Mouse (Mus musculus) embryonic stem cell, embryonic (primary cell): Measurements from ENCODE around the gene Rbbp8nl.

ENCODE experiments used
- CTCF ChIA-PET, 4 experiments: fragments of 300-600 bp in 2 of 4; fragments of 350-600 bp in 2 of 4; sonication (Branson Sonifier 250); formaldehyde crosslinking; loops; one replicate each; lab custom pipeline; 2022; ENCODE audit warnings: inconsistent platforms in 2 of 4; lab: Charles Lee
- POLR2A ChIA-PET, 4 experiments: fragments of 300-600 bp in 2 of 4; fragments of 350-600 bp in 2 of 4; sonication (Branson Sonifier 250); formaldehyde crosslinking; loops; one replicate each; lab custom pipeline; 2022; ENCODE audit warnings: antibody characterized with exemption in 4 of 4, inconsistent platforms in 1 of 4; lab: Charles Lee

Gene Rbbp8nl

GRCm38 (mm10) chr2:180272884-180273321, 16.8 kb downstream of the Rbbp8nl start:
- CTCF ChIA-PET, result interaction anchor here (0.6 to 2.3 kb wide), 14 partner anchors 11 to 723 kb away, joined by 3 to 9 read pairs (median 4); no protein-coding TSS in a partner anchor
- POLR2A ChIA-PET, result interaction anchor here (0.6 to 10.3 kb wide), 22 partner anchors 11 to 382 kb away, joined by 3 to 268 read pairs (median 4); partner anchors contain the start of genes Rps21 (in 4 of the 4), Lsm14b (in 1 of the 4), Rbbp8nl (in 1 of the 4) and Slco4a1 (in 1 of the 4)

GRCm38 (mm10) chr2:180271804-180272395, 17.8 kb downstream of the Rbbp8nl start:
- ChIA-PET POLR2A (interaction anchor here (0.5 to 10.3 kb wide), 30 partner anchors 9 to 438 kb away, joined by 3 to 268 read pairs (median 3); partner anchors contain the start of genes Rps21 (in 4 of the 4), Rbbp8nl (in 2 of the 4), Dido1 (in 1 of the 4) and Gid8 (in 1 of the 4)), CTCF (interaction anchor here in 3 of 4 experiments (0.8 to 2.3 kb wide), 9 partner anchors 75 to 201 kb away, joined by 3 to 9 read pairs (median 5); no protein-coding TSS in a partner anchor)

- ChIA-PET CTCF (interaction anchor here in 3 of 4 experiments (0.5 to 1.7 kb wide), 8 partner anchors 19 to 478 kb away, joined by 3 to 5 read pairs (median 4); no protein-coding TSS in a partner anchor), POLR2A (interaction anchor here (0.7 to 10.3 kb wide), 20 partner anchors 8 to 97 kb away, joined by 3 to 268 read pairs (median 5); partner anchors contain the start of genes Rps21 (in 4 of the 4) and Rbbp8nl (in 1 of the 4))
Observed at GRCm38 (mm10) chr2:180270537-180271255, 19.0 kb downstream of the Rbbp8nl start.

- CTCF ChIA-PET, result interaction anchor here in 1 of 4 experiments (1.0 kb wide), 1 partner anchor 18 kb away, joined by 5 read pairs; no protein-coding TSS in a partner anchor
- POLR2A ChIA-PET, result interaction anchor here (0.5 to 10.3 kb wide), 9 partner anchors 9 to 1274 kb away, joined by 3 to 268 read pairs (median 5); partner anchors contain the start of genes Rps21 (in 3 of the 4) and Lama5 (in 1 of the 4)
Observed at GRCm38 (mm10) chr2:180269329-180269728, 20.4 kb downstream of the Rbbp8nl start.

- POLR2A ChIA-PET, result interaction anchor here in 2 of 4 experiments (1.3 to 10.3 kb wide), 6 partner anchors 9 to 40 kb away, joined by 3 to 268 read pairs (median 33); partner anchors contain the start of gene Rps21 (in 2 of the 2)
- CTCF ChIA-PET, result no interaction called here
Observed at GRCm38 (mm10) chr2:180267955-180268354, 21.7 kb downstream of the Rbbp8nl start.

- ChIA-PET CTCF (interaction anchor here in 2 of 4 experiments (1.6 to 1.7 kb wide), 2 partner anchors 13 kb away, joined by 3 read pairs; no protein-coding TSS in a partner anchor), POLR2A (interaction anchor here (0.8 to 13.2 kb wide), 13 partner anchors 9 to 236 kb away, joined by 3 to 506 read pairs (median 4); partner anchors contain the start of genes Cables2 (in 2 of the 4), Gata5 (in 1 of the 4) and Lama5 (in 1 of the 4))
Observed at GRCm38 (mm10) chr2:180262891-180263290, 26.8 kb downstream of the Rbbp8nl start.

- ChIA-PET POLR2A (interaction anchor here (0.8 to 13.2 kb wide), 15 partner anchors 9 to 236 kb away, joined by 3 to 506 read pairs (median 23); partner anchors contain the start of genes Cables2 (in 3 of the 4), Lama5 (in 2 of the 4) and Gata5 (in 1 of the 4)), CTCF (interaction anchor here in 2 of 4 experiments (0.9 to 1.7 kb wide), 3 partner anchors 10 to 14 kb away, joined by 3 read pairs; partner anchors contain the start of gene Cables2 (in 1 of the 2))
Observed at GRCm38 (mm10) chr2:180262441-180262840, 27.2 kb downstream of the Rbbp8nl start.

- CTCF ChIA-PET, result interaction anchor here in 2 of 4 experiments (0.9 to 1.7 kb wide), 3 partner anchors 11 to 14 kb away, joined by 3 read pairs; partner anchors contain the start of gene Cables2 (in 1 of the 2)
- POLR2A ChIA-PET, result interaction anchor here (1.0 to 13.2 kb wide), 16 partner anchors 10 to 346 kb away, joined by 3 to 506 read pairs (median 14); partner anchors contain the start of genes Cables2 (in 3 of the 4), Lama5 (in 2 of the 4) and Gata5 (in 1 of the 4)
Observed at GRCm38 (mm10) chr2:180261901-180262300, 27.8 kb downstream of the Rbbp8nl start.

- ChIA-PET CTCF (interaction anchor here in 1 of 4 experiments (1.3 kb wide), 1 partner anchor 86 kb away, joined by 4 read pairs; no protein-coding TSS in a partner anchor), POLR2A (interaction anchor here in 3 of 4 experiments (0.6 to 13.2 kb wide), 33 partner anchors 8 to 347 kb away, joined by 3 to 506 read pairs (median 6); partner anchors contain the start of genes Cables2 (in 3 of the 3), Lama5 (in 2 of the 3), Ogfr (in 1 of the 3) and Osbpl2 (in 1 of the 3))
Observed at GRCm38 (mm10) chr2:180260610-180261480, 28.8 kb downstream of the Rbbp8nl start.

GRCm38 (mm10) chr2:180259826-180260609, 29.7 kb downstream of the Rbbp8nl start:
- ChIA-PET POLR2A (interaction anchor here in 3 of 4 experiments (0.6 to 13.2 kb wide), 37 partner anchors 9 to 1283 kb away, joined by 3 to 506 read pairs (median 5); partner anchors contain the start of genes Cables2 (in 3 of the 3), Lama5 (in 2 of the 3), Gata5 (in 1 of the 3) and Ogfr (in 1 of the 3)), CTCF (interaction anchor here in 2 of 4 experiments (0.6 to 1.3 kb wide), 2 partner anchors 87 to 476 kb away, joined by 4 to 5 read pairs; no protein-coding TSS in a partner anchor)

- POLR2A ChIA-PET, result interaction anchor here (0.5 to 13.2 kb wide), 52 partner anchors 7 to 708 kb away, joined by 3 to 506 read pairs (median 5); partner anchors contain the start of genes Cables2 (in 3 of the 4), Osbpl2 (in 3 of the 4), Lama5 (in 2 of the 4) and Rbbp8nl (in 2 of the 4)
- CTCF ChIA-PET, result interaction anchor here in 1 of 4 experiments (0.8 to 1.3 kb wide), 2 partner anchors 46 to 88 kb away, joined by 3 to 4 read pairs; no protein-coding TSS in a partner anchor
Observed at GRCm38 (mm10) chr2:180258951-180259484, 30.7 kb downstream of the Rbbp8nl start.

GRCm38 (mm10) chr2:180257963-180258865, 31.5 kb downstream of the Rbbp8nl start:
- ChIA-PET CTCF (interaction anchor here in 2 of 4 experiments (0.5 to 1.3 kb wide), 6 partner anchors 18 to 1301 kb away, joined by 3 to 4 read pairs (median 4); no protein-coding TSS in a partner anchor), POLR2A (interaction anchor here (0.6 to 13.2 kb wide), 103 partner anchors 7 to 1809 kb away, joined by 3 to 506 read pairs (median 5); partner anchors contain the start of genes Cables2 (in 3 of the 4), Lama5 (in 3 of the 4), Osbpl2 (in 3 of the 4) and Adrm1 (in 2 of the 4))

GRCm38 (mm10) chr2:180257001-180257521, 32.6 kb downstream of the Rbbp8nl start, which contains the start of gene Rps21:
Gene Rps21, plus strand, starts transcription at chr2:180257377.
- CTCF ChIA-PET, result interaction anchor here in 3 of 4 experiments (0.5 to 2.4 kb wide), 14 partner anchors 9 to 215 kb away, joined by 3 to 11 read pairs (median 4); partner anchors contain the start of gene Adrm1 (in 1 of the 3)
- POLR2A ChIA-PET, result interaction anchor here (0.6 to 13.2 kb wide), 161 partner anchors 9 to 1808 kb away, joined by 3 to 506 read pairs (median 5); partner anchors contain the start of genes Lama5 (in 4 of the 4), Adrm1 (in 3 of the 4), Cables2 (in 3 of the 4) and Hrh3 (in 3 of the 4)
